Mouse (Mus musculus) left cerebral cortex, postnatal 25 days (tissue): ENCODE measurements around the gene Bbc3. TPM values are rescaled to one million over a fixed set of nuclear protein-coding genes. Genes with fewer than 3 reads are reported as not detected.
"Not testable (repeated sequence)": the region's sequence is repeated elsewhere in the genome, so short reads cannot be mapped to it uniquely, and the experiment has no call there.

ENCODE experiments used
- DNase-seq, 2 experiments: peaks; one replicate each; pipeline ENCODE4 v3.0.0; 2022; ENCODE audit warnings: low spot score in 2 of 2, mixed read lengths in 1 of 2
- intact Hi-C: fragments of 180-260 bp; cut with DNase I; formaldehyde crosslinking; loops from one replicate; pipeline ENCODE4 v1.15.1; 2025
- total RNA-seq, 2 experiments: library from RNA; stranded (reverse); gene quantifications; 2 replicates each; pipeline ENCODE4 v1.2.3; 2021

Bbc3 gene
- total RNA-seq, 2 experiments from 2014 or later: 9.2 to 10.9 TPM

DNA sequence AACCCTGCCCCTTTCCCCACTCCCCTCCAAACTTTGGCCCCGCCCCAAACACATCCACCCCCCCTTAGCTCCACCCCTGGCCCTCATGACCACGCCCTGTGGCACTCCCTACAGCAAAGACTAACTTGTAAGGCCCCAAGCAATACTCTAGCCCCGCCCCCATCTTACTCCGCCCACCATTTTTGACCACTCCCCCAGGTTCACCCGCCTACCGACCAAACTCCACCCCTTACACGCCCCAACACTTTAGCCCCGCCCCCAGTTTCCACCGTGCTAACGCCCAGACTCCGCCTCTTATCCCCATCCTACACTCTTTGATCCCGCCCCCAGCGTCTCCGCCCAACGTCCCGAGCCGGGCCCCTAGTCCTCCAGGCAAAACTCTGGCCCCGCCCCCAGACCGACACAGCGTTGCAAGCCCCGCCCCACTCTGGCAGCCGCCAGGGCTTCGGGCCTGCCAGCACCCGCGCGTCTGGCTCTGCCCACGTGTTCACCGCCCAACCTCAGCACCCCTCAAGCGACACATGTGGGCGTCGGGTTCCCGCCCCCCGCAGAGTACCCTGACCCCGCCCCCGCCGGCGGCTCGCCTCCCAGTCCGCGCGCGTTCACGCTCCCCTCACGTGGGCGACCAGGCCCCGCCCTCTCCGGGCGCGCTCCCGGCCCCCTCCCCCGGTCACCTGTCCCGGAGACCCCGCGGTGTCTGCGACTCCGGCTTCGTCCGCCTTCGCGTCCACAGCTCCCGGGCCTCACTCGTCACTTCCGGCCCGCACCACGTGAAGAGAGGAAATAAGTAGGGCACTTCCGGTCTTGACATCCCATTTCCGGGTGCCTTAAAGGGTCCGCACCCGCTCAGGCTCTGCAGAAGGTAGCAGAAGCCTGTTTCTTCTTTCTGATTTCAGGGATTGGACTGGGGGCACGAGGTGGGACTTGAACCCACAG, 21.9 kb upstream of the Bbc3 start, which contains the start of gene Ccdc9:
Gene Ccdc9, minus strand, starts transcription at position 770 of the 936 bp plus-strand sequence.
- intact Hi-C loops: no loop called here
- peak; percentile 98 to 99 for DNase-seq

DNA sequence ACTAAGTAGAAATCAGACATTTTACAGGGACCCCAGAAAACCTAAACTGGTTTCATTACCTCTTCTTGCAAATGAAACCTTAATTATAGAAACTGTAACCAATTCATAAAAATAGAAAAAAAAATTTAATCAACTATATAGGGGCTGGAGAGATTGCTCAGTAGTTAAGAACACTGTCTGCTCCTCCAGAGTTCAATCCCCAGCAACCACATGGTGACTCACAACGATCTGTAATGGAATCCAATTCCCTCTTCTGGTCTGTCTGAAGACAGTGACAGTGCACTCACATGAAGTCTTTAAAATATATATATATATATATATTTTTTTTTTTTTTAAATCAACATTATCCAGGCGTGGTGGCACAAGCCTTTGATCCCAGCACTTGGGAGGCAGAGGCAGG, 21.2 kb upstream of the Bbc3 start:
- DNase-seq: no peak
- intact Hi-C loops: no loop called here

GRCm38 (mm10) chr7:16287791-16288190, 20.4 kb upstream of the Bbc3 start:
- no peak for DNase-seq
- intact Hi-C loops: no loop called here

DNA sequence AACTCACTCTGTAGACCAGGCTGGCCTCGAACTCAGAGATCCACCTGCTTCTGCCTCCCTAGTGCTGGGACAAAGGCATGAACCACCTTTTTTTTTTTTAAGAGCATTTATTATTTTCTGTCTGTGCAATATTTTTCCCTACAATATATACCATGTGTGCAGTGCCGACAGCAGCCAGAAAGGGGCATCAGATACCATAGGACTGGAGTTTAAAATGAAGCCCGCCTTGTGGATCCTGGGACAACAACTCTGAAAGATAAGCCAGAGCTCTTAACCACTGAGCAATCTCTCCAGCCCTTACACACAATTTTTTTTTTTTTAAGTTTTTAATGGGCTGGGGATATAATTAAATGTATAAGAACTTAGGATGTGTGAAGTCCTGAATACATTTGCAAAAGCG, 13.8 kb upstream of the Bbc3 start:
- peak in 1 of 2 experiments; percentile 46 for DNase-seq

DNA sequence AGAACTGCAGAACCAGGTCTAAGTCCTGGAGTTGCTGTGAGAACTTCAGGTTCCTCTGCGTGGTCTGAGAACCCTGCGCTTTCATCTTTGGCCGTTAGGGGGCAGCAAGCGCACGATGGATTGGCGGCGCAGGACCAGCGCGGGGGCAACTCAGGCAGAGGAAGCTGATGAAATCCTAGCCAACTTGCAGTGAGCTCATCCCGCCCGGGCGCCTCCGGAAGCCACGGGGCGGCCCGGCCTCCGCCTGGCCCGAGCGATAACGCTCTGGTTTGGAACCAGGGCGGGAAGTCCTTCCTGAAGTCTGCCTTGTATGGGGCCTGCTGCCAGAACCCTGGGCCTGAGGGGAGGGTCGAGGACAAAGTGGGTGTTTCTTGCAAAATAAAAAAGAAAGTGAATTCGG, 13.4 kb upstream of the Bbc3 start:
- intact Hi-C loops: loop anchor here (1.0 to 10.0 kb wide), 4 partner anchors 15 to 320 kb away; partner anchors contain the start of gene Arhgap35
- DNase-seq: peak; percentile 91 to 96

More for the DNA sequence above, 13.8 kb upstream of the Bbc3 start:
- intact Hi-C loops: loop anchor here (1.0 to 10.0 kb wide), 3 partner anchors 33 to 320 kb away; partner anchors contain the start of gene Arhgap35

- intact Hi-C loops: loop anchor here (1.0 to 10.0 kb wide), 2 partner anchors 15 to 319 kb away; partner anchors contain the start of gene Arhgap35
Measured at GRCm38 (mm10) chr7:16295321-16295900, 12.8 kb upstream of the Bbc3 start.

DNA sequence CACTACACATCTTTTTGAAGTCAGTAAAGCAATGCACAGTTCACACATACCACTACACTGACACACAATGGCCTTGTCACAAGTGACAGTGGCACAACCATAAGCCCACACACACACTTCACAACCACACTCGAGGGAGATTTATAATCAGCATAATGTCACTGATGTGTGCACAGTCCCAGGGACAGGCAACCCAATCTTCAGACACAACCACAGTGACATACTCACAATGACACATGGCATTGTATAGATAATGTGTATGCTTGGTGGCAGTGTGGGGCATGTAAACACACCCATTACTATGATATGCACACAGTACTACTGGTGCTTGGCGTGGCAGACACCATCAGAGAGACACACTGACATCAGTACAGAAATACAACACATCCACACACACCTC, 12.0 kb upstream of the Bbc3 start:
- no peak for DNase-seq
- intact Hi-C loops: loop anchor here (10.0 kb wide), 1 partner anchor 319 kb away; the partner anchor contains the start of gene Arhgap35

More at GRCm38 (mm10) chr7:16295321-16295900, 12.8 kb upstream of the Bbc3 start:
- peak; percentile 88 to 93 for DNase-seq

GRCm38 (mm10) chr7:16296766-16297390, 11.3 kb upstream of the Bbc3 start:
- DNase-seq: peak; percentile 77 to 80
- intact Hi-C loops: loop anchor here (10.0 kb wide), 1 partner anchor 318 kb away; the partner anchor contains the start of gene Arhgap35

DNA sequence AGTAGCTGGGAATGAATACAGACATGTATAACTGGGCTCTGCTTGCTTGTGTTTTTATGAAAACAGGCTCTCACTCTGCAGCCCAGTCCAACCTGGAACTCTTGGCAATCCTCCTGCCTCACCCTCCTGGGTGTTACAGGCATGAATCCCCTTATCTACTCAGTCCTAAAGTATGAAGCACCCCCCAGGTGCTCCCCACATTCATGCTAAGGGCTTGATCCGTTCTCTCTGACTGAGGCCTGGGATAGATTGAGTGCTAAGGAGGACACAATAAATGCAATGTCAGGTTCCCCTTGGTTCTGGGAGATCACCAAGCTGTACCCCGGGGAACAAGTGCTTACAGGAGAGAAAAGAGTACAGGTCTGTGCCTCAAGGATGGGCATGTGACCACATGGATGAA, 10.6 kb upstream of the Bbc3 start:
- no peak for DNase-seq
- intact Hi-C loops: loop anchor here (10.0 kb wide), 1 partner anchor 317 kb away; the partner anchor contains the start of gene Arhgap35

- no peak for DNase-seq
- intact Hi-C loops: loop anchor here (10.0 kb wide), 1 partner anchor 316 kb away; the partner anchor contains the start of gene Arhgap35
Measured at GRCm38 (mm10) chr7:16298927-16299326, 9.3 kb upstream of the Bbc3 start.

GRCm38 (mm10) chr7:16299419-16300035, 8.7 kb upstream of the Bbc3 start:
- intact Hi-C loops: loop anchor here (10.0 kb wide), 1 partner anchor 315 kb away; the partner anchor contains the start of gene Arhgap35
- peak; percentile 97 to 98 for DNase-seq

GRCm38 (mm10) chr7:16307141-16307540, 1.1 kb upstream of the Bbc3 start:
- DNase-seq, intact Hi-C loops: not testable (repeated sequence)

GRCm38 (mm10) chr7:16308555-16309317, 543 bp downstream of the Bbc3 start:
- intact Hi-C loops: no loop called here
- DNase-seq: no peak

DNA sequence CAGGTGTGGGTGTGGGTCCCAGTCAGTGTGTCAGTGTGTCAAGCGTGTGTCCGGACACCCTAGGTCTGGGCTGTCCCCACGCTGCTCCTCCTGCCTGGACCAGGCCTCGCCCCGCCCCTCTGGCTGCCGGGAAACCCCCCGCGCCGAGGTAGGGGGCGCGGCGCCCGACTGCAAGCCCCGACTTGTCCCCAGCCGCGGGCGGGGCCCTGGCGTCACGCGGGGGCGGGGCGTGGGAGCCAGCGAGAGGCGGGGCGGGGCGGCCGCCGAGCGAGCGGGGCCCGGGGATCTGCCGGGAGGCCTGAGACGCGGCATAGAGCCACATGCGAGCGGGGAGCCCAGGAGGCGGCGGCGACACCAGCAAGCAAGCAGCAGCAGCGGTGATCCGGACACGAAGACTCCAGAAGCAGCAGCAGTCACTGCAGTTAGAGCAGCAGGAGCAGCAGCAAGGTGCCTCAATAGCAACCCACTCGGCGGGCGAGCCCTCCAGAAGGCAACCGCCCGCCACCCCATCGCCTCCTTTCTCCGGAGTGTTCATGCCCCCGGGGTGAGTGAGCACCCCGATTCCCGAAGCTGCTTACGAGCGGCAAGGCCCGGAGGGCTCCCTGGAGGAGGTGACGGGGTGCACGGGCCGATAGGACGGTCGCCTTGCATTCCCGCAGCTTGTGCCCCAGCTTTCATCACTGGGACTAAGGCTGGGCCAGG, 1.3 kb downstream of the Bbc3 start:
- peak; percentile 79 to 86 for DNase-seq
- intact Hi-C loops: loop anchor here (1.0 kb wide), 1 partner anchor 14 kb away; no protein-coding TSS in a partner anchor

DNA sequence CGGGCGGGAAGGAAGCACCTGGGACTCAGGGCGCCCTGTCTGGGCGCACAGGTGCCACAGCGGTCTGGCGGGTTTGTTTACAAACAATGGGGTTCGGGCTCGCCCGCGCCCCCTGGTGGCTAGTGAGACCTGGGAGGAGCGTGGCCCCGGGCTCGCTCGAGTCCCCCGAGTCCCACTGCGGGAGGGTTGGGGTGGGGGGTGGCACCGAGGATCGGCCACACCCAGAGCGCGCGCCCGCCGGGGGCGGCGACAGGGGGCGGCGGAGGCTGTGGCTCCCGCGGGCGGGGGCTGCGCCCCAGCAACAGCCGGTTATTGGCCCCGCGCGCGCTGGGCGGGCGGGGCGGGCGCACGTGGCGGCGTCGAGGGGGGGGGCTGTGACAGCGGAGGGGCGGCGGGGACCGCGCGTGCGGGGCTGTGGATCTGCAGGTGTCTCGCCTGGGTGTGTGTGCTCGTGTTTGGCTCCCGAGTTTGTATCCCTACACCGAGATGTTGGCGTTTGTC, 1.9 kb downstream of the Bbc3 start:
- DNase-seq: peak; percentile 67 to 82
- intact Hi-C loops: loop anchor here (1.0 kb wide), 1 partner anchor 15 kb away; no protein-coding TSS in a partner anchor

DNA sequence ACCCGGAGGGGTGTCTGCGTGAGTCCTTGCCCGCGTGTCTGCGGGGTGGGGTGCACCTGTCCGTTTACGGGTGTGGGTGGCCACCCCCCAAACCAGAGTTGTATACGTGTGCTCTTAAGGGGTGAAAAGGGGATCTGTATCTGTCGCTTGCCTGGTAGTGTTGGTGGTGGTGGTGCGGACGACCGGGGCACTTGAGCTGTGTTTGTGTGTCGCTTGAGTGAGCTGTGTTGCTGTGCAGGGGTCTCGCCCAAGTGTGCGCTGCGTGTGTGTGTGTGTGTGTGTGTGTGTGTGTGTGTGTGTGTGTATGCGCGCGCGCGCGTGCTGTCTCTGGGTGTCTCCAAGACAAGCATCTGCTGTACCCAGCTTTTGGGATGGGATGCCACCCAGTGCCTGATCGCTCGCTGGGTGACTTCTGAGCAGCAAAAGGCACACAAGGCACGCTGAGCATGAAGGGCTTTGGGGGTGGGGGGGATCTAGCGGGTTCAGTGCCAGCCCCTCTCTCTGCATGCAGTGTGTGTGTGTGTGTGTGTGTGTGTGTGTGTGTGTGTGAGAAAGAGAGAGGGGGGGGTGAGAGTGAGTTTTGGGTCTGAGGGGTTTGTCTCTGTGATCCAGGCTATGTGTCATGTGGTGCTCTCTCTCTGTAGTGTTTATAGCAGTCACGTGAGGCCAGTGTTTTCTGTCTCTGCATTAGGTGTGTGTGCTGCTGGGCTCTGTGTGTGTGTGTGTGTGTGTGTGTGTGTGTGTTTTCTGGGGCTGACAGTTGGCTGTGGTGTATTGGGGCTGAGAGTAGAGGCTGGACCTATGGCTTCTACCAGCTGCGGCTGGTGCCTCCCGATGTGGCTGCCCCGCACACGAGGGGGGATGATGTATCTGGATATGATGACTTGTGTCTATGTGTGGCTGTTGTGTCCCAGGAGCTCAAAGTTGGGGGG, 2.6 kb downstream of the Bbc3 start:
- intact Hi-C loops: loop anchor here (1.0 kb wide), 1 partner anchor 15 kb away; no protein-coding TSS in a partner anchor
- DNase-seq: peak; percentile 66 to 77
